Mouse (Mus musculus) forebrain, embryonic 15.5 days (tissue): ENCODE measurements around the gene Tmem198b. TPM values are rescaled to one million over a fixed set of nuclear protein-coding genes. Genes with fewer than 3 reads are reported as not detected.

Experiments used
- ATAC-seq: fragments of 200-750 bp; cut with Nextera tagmentation; replicated peaks from 2 replicates; pipeline ENCODE4 v1.8.0; 2017; ENCODE audit warnings: mild to moderate bottlenecking, moderate TSS enrichment, moderate library complexity
- H3K27ac ChIP-seq: fragments of 300-500 bp; sonication (generic); replicated peaks from 2 replicates; pipeline ENCODE4 v1.5.1; 2015; ENCODE audit warnings: mild to moderate bottlenecking, inconsistent platforms
- H3K27me3 ChIP-seq: fragments of 300-500 bp; sonication (generic); 2 replicates; pipeline ENCODE4 v1.6.1; 2015; ENCODE audit warnings: inconsistent platforms
- H3K36me3 ChIP-seq: fragments of 300-500 bp; sonication (generic); 2 replicates; pipeline ENCODE4 v1.6.1; 2015; ENCODE audit warnings: mild to moderate bottlenecking, inconsistent platforms
- H3K4me1 ChIP-seq: fragments of 300-500 bp; sonication (generic); 2 replicates; pipeline ENCODE4 v1.6.1; 2015; ENCODE audit warnings: inconsistent platforms
- H3K4me2 ChIP-seq: fragments of 300-500 bp; sonication (generic); replicated peaks from 2 replicates; pipeline ENCODE4 v1.6.1; 2015; ENCODE audit warnings: mild to moderate bottlenecking, inconsistent platforms
- H3K4me3 ChIP-seq: fragments of 300-500 bp; sonication (generic); 2 replicates; pipeline ENCODE4 v1.5.1; 2015; ENCODE audit warnings: mild to moderate bottlenecking, inconsistent platforms
- H3K9ac ChIP-seq: fragments of 300-500 bp; sonication (generic); replicated peaks from 2 replicates; pipeline ENCODE4 v1.6.1; 2015; ENCODE audit warnings: mild to moderate bottlenecking, inconsistent platforms
- H3K9me3 ChIP-seq: fragments of 300-500 bp; sonication (generic); 2 replicates; pipeline ENCODE4 v1.6.1; 2016; ENCODE audit warnings: inconsistent platforms
- WGBS: fragments of 180-500 bp; shearing (Covaris S2); methylation state at CpG from one replicate; pipeline ENCODE4 v1.1.7; 2015; ENCODE audit warnings: mixed read lengths; 5-methylcytosine and 5-hydroxymethylcytosine counted together
- polyA plus RNA-seq: library from polyadenylated mRNA; unstranded; fragments of >200 nt; fragmentation: Nextera tagmentation; extraction: Ambion mirVana; gene quantifications from 2 replicates; pipeline ENCODE4 v1.2.1, GENCODE M21; 2015

The Tmem198b gene
- polyA plus RNA-seq, 1 experiment from 2014 or later, result 12.6 TPM

DNA sequence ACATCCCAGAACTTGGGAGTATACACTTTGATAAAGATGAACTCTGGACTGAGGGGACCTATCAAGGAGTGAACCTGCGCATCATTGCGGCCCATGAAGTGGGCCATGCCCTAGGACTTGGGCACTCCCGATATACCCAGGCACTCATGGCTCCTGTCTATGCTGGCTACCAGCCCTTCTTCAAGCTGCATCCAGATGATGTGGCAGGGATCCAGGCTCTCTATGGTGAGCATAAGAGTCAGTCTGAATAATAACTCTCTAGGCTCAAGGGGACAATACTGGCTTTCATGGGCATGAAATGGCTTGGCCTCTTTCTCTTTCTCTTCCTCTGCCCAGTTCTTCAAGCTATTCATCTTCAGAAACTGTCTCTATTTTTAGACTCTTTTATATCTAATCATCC lies 8.6 kb downstream of the Tmem198b start:
- ATAC-seq, result no peak
- no peaks in the 10 kb centered on the region for H3K9me3 ChIP-seq
- 96% methylated on average over 3 of the region's 3 CpGs for WGBS

GRCm38 (mm10) chr10:128794391-128794790 lies 9.8 kb downstream of the Tmem198b start:
- H3K36me3 ChIP-seq, result no peaks in the 10 kb centered on the region
- ATAC-seq, result no peak
- no peak overlapping the region for H3K4me2 ChIP-seq
- H3K4me3 ChIP-seq, result no peak overlapping the region
- H3K27ac ChIP-seq, result no peak overlapping the region
- no peaks in the 10 kb centered on the region for H3K27me3 ChIP-seq
- H3K9me3 ChIP-seq, result no peaks in the 10 kb centered on the region
- H3K4me1 ChIP-seq, result no peaks in the 10 kb centered on the region
- no peak overlapping the region for H3K9ac ChIP-seq
- WGBS, result 92% methylated on average over 5 of the region's 5 CpGs

More for the DNA sequence above, 8.6 kb downstream of the Tmem198b start:
- H3K36me3 ChIP-seq, result no peaks in the 10 kb centered on the region
- no peak overlapping the region for H3K27ac ChIP-seq
- H3K4me1 ChIP-seq, result no peaks in the 10 kb centered on the region
- H3K4me3 ChIP-seq, result no peak overlapping the region
- no peak overlapping the region for H3K4me2 ChIP-seq
- H3K9ac ChIP-seq, result no peak overlapping the region
- H3K27me3 ChIP-seq, result no peaks in the 10 kb centered on the region

DNA sequence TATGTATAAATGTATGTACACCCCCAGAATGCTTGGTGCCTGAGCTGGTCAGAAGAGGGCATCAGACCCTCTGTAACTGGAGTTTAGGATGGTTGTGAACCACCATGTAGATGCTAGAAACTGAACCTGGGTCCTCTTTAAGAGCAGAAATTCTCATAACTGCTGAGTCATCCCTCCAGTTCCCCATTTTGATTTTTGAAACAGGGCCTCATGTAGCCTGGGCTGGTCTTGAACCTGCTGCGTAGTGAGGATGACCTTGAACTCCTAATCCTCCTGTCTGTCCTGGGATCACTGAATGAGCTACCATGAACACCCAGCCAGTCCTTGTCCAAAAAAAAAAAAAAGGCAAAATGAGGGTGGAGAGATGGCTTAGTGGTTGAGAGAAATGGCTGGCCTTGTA lies 10.9 kb downstream of the Tmem198b start:
- no peaks in the 10 kb centered on the region for H3K27me3 ChIP-seq

GRCm38 (mm10) chr10:128792041-128792440 lies 12.1 kb downstream of the Tmem198b start:
- H3K27ac ChIP-seq, result no peak overlapping the region
- no peaks in the 10 kb centered on the region for H3K36me3 ChIP-seq
- no peak overlapping the region for H3K4me3 ChIP-seq
- no peaks in the 10 kb centered on the region for H3K9me3 ChIP-seq
- no peak overlapping the region for H3K4me2 ChIP-seq
- no peaks in the 10 kb centered on the region for H3K4me1 ChIP-seq
- H3K27me3 ChIP-seq, result no peaks in the 10 kb centered on the region
- no peak overlapping the region for H3K9ac ChIP-seq
- ATAC-seq, result no peak

More for the DNA sequence above, 10.9 kb downstream of the Tmem198b start:
- Histone ChIP-seq H3K36me3 (no peaks in the 10 kb centered on the region), H3K9ac (no peak overlapping the region), H3K9me3 (no peaks in the 10 kb centered on the region), H3K4me2 (no peak overlapping the region), H3K4me1 (no peaks in the 10 kb centered on the region), H3K4me3 (no peak overlapping the region), H3K27ac (no peak overlapping the region)
- no peak for ATAC-seq
- WGBS, result 91% methylated on average over 1 of the region's 1 CpGs

GRCm38 (mm10) chr10:128790398-128791124 lies 13.6 kb downstream of the Tmem198b start, which contains the start of gene Mmp19:
Mmp19 (plus strand) TSS chr10:128790910.
- Histone ChIP-seq H3K9ac (no peak within 1 kb of the TSS), H3K4me2 (no peak within 1 kb of the TSS), H3K27ac (no peak within 1 kb of the TSS), H3K27me3 (0 out of 2 replicates have a peak, but pooled peaks cover 3% of the 10 kb centered on the region), H3K4me3 (no peak within 1 kb of the TSS), H3K9me3 (no peaks in the 10 kb centered on the region), H3K4me1 (no peaks in the 10 kb centered on the region), H3K36me3 (no peaks in the 10 kb centered on the region)
- WGBS, result 71% methylated on average over 7 of the region's 7 CpGs
- ATAC-seq, result no peak

DNA sequence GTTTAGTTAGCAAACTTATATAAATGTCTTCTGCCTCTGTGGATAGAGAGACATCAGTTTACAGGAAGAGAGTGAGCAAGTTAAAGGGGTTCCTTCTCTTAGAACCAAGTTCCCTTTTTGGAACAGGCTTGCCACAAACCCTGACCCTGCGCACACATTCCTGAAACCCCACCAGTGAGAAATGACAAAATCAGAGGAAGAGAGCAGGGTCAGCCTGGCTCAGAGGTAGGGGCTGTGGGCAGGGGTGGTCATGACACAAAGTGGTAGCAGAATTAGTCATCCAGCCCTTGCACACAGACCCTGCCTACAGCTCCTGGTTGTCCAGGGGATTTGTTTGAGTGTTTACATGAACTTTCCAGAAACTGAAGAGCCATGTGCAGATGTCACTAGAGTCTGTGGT lies 24.0 kb downstream of the Tmem198b start:
- Histone ChIP-seq H3K4me2 (no peak overlapping the region), H3K9ac (no peak overlapping the region), H3K27ac (no peak overlapping the region), H3K4me3 (no peak overlapping the region), H3K27me3 (no peaks in the 10 kb centered on the region), H3K4me1 (no peaks in the 10 kb centered on the region), H3K36me3 (no peaks in the 10 kb centered on the region), H3K9me3 (0 out of 2 replicates have a peak, but pooled peaks cover 3% of the 10 kb centered on the region)
- WGBS, result 90% methylated on average over 1 of the region's 1 CpGs
- ATAC-seq, result no peak

DNA sequence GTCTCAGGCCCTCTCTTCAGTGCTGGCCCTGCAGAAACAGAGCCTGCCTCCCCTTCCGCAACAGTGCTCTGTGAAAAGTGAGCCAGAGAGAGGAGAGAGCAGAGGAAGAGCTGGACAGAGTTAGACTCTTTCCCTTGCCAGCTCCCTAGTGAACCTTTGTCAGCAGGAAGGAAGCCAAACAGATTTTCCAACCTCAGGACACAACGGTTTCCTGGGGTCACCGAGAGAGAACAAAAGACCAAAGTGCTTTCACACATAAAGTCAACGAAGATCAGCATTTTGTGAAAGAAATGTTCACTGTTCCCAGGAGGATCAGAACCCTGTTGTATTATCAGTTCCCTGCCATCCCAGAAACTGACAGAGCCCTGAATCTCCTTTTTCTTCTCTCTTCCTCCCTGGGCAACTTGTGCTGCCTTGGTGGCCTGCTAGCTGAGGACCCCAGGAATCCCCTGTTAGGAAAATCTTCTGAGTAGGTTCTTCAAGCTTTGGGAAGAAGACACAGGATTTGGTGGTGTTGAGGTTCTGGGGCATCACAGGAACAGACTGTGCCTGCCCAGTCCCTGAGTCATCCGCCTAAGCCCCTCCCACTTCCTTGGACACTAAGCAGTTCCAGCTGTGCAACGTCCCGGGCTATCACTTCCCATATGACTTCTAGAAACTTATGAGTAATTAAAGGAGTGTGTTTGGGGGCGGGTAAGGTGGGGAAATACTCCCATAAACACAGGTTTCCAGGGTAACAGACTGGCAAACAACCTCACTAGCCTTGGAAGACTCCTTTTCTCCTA lies 25.0 kb downstream of the Tmem198b start:
- Histone ChIP-seq H3K9me3 (0 out of 2 replicates have a peak, but pooled peaks cover 3% of the 10 kb centered on the region), H3K9ac (no peak overlapping the region), H3K4me3 (no peak overlapping the region), H3K4me1 (no peaks in the 10 kb centered on the region), H3K27me3 (no peaks in the 10 kb centered on the region), H3K36me3 (no peaks in the 10 kb centered on the region), H3K4me2 (no peak overlapping the region), H3K27ac (no peak overlapping the region)
- ATAC-seq, result no peak
- WGBS, result 40% methylated on average over 8 of the region's 8 CpGs

DNA sequence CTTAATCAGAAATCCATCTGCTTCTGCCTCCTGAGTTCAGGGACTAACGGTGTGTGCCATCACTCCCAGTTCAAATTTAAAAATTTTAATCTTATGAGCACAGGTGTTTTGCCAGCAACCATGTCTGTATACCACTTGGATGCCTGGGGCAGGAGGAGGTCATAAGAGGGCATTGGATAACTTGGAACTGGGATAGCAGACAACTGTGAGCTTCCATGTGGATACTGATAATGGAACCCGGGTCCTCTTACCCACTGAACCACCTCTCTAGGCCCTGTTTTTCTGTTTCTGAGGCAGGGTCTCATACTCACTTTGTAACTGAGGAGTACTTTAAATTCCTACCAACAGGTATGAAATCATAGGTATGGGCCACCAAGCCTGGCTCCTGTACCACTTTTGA lies 25.7 kb downstream of the Tmem198b start:
- WGBS, result 89% methylated on average over 2 of the region's 2 CpGs

DNA sequence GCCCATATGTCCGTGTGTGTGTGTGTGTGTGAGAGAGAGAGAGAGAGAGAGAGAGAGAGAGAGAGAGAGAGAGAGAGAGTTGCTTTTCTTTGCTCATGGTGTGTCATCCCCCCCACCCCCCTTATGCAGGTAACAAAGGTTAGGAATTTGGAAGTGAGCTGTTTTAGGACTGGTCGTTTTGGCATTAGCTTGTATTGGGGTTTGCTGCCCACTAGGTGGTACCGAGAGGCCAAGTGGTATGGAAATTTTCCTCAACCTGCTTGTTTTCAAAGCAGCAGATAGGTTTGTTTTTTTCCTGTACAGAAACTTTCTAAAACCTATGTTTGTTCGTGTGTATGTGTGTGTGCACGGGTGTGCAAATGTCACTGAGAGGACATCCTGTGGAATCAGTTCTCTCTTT lies 30.5 kb downstream of the Tmem198b start:
- Histone ChIP-seq H3K9ac (no peak overlapping the region), H3K27ac (no peak overlapping the region), H3K9me3 (no peaks in the 10 kb centered on the region), H3K4me3 (no peak overlapping the region), H3K4me1 (no peaks in the 10 kb centered on the region), H3K36me3 (0 out of 2 replicates have a peak, but pooled peaks cover 3% of the 10 kb centered on the region), H3K4me2 (no peak overlapping the region), H3K27me3 (no peaks in the 10 kb centered on the region)
- no peak for ATAC-seq
- WGBS, result 32% methylated on average over 5 of the region's 5 CpGs

More for the DNA sequence above, 25.7 kb downstream of the Tmem198b start:
- no peak overlapping the region for H3K4me3 ChIP-seq
- no peaks in the 10 kb centered on the region for H3K4me1 ChIP-seq
- no peaks in the 10 kb centered on the region for H3K36me3 ChIP-seq
- no peak for ATAC-seq
- H3K27me3 ChIP-seq, result no peaks in the 10 kb centered on the region
- H3K4me2 ChIP-seq, result no peak overlapping the region
- no peak overlapping the region for H3K9ac ChIP-seq
- H3K9me3 ChIP-seq, result no peaks in the 10 kb centered on the region
- no peak overlapping the region for H3K27ac ChIP-seq

GRCm38 (mm10) chr10:128772895-128773294 lies 31.3 kb downstream of the Tmem198b start:
- no peak overlapping the region for H3K9ac ChIP-seq
- no peak overlapping the region for H3K27ac ChIP-seq
- WGBS, result 85% methylated on average over 2 of the region's 2 CpGs
- no peaks in the 10 kb centered on the region for H3K27me3 ChIP-seq
- H3K4me1 ChIP-seq, result no peaks in the 10 kb centered on the region
- H3K4me3 ChIP-seq, result no peak overlapping the region
- ATAC-seq, result no peak
- 0 out of 2 replicates have a peak, but pooled peaks cover 3% of the 10 kb centered on the region for H3K36me3 ChIP-seq
- H3K9me3 ChIP-seq, result no peaks in the 10 kb centered on the region
- H3K4me2 ChIP-seq, result no peak overlapping the region
